Mouse (Mus musculus): ENCODE data around the gene Megf11.

DNA sequence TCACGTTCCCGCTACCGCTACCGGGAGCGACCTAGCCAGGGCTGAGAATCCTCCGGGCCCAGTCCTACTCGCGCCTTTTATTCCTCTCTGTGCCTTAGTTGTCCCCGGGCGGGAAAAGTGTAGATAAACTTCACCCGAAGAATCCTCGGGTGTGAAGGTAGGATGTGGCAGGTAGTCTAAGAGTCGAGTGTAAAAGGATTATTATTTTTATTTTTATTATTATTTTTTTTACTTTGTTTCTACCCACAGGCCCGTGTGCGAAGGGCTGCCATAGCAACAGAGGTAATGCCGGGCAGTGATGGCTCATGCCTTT is 44.2 kb upstream of the Megf11 start, which contains the start of gene Dis3l:
- TF ChIP-seq USF1 (IDR thresholded peaks at IDR 0.05; ENCODE audit: low read depth) (no peak), MYOG (IDR thresholded peaks at IDR 0.05; ENCODE audit: control insufficient read depth in 1 of 3, insufficient read depth in 1 of 3, insufficient read length in 2 of 3, low read depth in 2 of 3) (no peak), POLR2A (IDR thresholded peaks at IDR 0.05; ENCODE audit: insufficient read length, low read depth) (no peak), MYOD1 (IDR thresholded peaks at IDR 0.05; ENCODE audit: control insufficient read depth in 1 of 3, insufficient read length in 2 of 3, low read depth in 2 of 3) (no peak), CEBPB (IDR thresholded peaks at IDR 0.05; ENCODE audit: insufficient read depth, poor library complexity, severe bottlenecking) (no peak), E2F4 (IDR thresholded peaks at IDR 0.05; ENCODE audit: insufficient read depth) (no peak), TCF12 (IDR thresholded peaks at IDR 0.05; ENCODE audit: insufficient read depth, poor library complexity, severe bottlenecking) (no peak), MAX (IDR thresholded peaks at IDR 0.05; ENCODE audit: low read depth) (no peak)

All from myocyte (in vitro differentiated cells).